Mouse (Mus musculus) ovary, postnatal 10 days (tissue): ENCODE measurements around the gene Stk17b.

ENCODE experiments used
- DNase-seq: peaks from one replicate; pipeline ENCODE4 v3.0.0; 2022; ENCODE audit warnings: low spot score

Gene Stk17b

DNA sequence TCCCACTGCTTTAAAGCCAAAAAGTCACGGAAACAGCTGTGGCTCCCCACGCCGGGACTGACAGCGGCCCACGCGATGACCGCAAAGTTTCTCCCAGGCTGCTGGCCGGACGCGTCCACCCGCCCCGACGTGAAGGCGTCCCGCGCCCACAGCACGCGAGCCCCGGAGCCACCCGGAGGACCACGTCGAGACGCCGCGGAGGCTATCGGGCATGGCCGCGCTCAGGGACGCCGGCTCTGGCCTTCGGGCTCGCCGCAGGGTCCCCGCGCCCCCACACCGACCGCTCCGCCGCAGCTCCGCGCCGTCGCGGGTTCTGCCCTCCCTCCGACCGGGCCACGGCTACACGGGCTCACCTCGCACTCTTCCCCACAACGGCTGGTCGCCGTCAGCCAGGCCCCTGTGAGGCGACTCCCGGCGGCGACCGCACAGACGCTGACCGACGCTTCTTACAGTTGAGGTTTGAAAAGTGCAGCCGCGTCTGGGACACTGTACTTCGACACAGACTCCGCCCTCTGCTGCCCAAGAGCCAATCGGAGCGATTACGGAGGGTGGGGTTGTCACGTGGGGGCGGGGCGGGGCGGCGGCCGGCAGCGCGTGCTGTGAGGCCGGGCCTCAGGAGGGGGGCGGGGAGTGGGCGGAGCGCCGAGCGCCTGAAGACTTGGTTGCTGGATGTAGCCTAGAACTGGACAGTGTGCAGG, at the start of gene Stk17b:
Gene Stk17b (minus strand): TSS at position 504 of the 698 bp plus-strand sequence.
- peak; percentile 62 for DNase-seq

DNA sequence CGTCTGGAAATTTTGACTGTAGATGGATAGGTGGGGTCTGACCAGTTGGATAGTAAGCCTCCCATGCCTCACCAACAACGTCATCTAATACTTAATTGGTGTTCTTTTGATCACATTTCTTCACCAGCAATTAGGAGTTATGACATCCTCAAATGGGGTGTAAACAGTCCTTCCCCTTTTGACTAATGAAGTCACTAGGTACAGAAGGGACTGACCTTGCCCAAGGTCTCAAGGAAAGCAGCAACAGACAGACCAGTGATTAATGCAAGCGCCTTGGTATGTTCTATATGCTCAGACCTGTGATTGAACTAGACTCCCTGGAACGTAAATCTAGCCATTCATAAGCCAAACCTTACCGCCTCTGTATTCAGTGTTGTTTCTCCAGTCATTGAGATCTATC, 45.3 kb upstream of the Stk17b start:
- DNase-seq = no peak

DNA sequence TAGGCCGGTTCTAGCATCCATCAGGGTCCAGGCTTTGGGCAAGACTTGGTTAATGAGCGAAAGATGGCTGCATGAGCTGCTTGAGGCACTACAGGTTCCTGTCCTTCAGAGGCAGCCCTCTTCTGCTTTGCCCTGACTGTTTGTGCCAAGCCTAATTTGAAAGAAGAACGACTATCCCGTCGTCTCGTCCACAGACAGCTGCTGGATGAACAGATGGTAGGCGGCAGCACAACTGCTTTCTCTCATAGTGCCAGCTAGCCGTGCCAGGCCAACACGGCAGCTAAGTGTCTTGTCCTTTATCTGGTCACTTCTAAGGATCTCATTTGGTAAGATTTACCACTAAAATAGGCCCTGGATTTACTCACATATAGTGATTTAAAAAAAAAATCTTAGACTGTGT, 44.1 kb upstream of the Stk17b start:
- no peak for DNase-seq

DNA sequence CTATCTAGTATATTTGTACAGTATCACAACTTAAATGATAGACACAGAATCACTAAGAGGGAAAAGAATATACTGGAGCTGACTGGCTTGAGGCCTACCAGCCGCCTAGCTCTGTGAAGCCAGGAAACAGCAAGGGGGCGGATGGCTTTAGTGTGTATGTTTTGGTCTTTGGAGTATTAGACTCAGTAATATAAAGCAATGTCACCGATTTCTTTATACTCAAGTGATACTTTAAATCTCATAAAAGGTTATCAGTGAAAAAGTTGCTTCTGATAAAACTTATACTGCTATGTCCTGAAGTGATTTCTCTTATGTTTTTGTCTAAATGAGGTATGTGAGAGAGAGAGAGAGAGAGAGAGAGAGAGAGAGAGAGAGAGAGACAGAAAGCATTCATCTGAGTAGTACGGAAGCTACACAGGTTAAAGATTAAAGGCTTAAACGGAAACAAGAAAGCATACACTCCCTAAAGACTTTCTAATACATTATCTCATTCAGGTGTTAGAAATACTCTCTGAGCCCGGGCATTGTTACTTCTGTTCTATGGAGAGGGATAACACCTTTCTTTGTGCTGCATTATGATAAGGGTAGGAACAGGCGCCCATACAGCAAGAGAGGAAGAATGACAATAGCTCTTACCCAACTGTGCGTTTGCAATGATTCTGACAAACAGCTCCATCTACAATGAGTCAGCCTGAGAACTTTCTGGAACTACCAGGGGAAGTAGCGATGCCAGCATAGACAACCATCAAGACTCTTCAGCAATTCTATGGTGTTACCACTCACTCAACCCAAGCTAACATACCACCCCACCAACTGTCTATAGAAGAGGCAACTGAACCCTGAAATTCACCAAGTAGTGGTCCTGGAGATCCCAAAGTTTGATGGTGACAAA, 39.7 kb upstream of the Stk17b start:
- DNase-seq = no peak

DNA sequence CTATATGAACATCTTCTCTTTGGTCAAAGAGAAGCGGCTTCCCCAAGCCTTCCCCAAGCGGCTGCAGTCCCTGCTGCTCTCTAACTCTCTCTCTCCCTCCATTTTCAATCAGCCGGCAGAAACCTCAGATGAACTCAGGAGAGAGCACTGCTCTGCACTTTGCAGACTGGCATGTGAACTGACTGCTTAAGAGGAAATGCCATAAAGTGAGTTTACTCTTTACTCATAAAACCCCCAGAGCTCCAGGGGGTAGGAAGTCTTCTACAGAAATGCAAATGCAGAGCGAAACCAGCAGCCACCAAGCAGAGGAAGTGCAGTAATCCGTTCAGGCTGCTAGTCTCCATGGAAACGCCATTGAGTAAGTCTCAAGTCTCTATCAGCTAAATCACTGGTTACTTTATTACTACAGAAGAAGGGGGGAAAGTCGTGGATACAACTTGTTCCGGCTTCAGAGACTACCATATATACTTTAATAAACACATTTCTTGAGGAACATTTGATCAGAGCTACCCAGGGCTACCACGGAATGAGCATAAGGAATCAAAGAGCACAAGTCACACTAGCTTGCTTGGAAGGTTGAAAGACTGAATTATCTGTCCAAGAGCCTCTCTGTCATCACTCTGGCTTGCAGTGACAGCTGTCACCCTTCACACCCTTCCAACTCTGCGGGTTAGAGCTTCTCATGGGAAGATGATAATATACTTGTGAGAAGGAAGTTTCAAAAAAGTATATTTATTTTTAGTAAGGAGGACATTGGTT, 38.8 kb upstream of the Stk17b start:
- DNase-seq = no peak

DNA sequence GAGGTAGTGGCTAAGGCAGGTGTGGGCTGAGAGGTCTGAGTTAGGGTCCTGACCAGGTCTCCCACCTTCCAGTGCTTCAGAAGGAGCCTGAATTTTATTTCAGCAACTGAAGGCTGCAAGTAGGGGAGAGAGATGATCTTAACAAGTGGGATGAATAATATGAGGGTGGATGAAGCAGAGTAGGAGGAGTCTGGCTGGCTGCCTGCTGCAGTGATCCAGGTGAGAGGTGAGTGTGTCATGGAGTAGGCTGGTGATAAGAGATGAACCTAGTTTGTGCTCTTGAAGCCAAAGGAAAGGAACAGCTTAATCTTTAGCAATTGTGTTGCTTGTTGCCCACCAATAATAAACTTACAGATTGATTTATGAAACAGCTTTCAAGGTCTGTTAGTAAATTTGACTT, 37.0 kb upstream of the Stk17b start:
- no peak for DNase-seq

DNA sequence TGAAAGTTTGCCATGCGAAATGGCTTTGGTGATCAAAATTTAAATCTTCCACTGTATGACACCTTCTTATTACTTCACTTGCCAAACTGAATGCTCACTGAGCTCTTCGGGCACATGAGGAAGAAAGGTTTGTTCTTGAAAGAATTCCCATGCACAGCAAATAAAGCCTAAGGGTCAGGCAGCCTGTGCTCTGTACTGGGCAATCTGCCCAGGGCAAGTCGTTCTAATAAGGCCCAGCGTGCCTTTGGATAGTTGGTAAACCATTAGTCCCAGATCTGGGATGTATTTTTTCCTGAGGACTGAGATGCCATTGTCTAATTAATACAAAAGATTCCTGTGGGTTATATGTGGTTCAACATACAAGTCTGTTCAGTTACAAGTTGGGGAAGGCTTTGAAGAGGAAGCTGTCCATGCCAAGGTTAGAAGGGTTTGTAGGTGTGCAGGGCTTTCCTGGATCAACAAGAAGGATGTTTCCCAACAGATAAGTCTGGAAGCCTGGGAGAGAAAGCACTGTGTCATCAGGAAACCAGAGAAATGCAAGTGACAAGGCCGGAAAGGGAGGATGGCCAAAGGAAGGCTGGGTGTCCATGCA, 35.1 kb upstream of the Stk17b start:
- DNase-seq = no peak

DNA sequence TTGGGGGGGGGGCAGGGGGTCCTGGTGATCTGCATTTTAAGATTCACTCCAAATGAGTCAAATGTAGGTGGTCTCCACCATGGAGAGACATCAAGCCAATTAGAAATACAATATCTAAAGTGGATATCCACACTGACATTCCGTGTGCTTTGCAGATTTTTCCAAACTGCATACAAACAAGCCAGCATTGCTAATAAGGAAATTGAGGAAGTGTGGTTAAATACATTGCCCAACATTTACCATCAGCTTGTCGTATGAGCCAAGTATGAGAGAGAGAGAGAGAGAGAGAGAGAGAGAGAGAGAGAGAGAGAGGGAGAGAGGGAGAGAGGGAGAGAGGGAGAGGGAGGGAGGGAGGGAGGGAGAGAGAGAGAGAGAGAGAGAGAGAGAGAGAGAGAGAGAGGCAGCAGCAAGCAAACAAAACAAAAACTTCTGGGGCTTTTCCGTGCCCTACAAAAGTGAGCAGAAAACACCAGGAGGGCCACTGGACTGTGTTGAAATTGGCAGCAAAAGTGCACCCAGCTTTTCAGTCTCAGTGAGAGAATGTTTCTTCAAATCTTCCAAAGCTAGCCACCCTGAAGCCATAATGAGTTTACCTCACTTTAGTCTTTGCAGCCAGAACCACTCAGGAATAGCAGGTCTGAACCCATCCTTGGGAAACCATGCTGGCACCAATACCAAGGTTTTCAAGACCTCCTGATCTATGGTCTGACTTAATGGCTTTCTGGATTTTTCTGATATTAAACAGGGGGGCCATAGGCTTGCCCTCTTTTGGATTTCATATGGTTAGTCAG, 33.2 kb upstream of the Stk17b start:
- DNase-seq = no peak

DNA sequence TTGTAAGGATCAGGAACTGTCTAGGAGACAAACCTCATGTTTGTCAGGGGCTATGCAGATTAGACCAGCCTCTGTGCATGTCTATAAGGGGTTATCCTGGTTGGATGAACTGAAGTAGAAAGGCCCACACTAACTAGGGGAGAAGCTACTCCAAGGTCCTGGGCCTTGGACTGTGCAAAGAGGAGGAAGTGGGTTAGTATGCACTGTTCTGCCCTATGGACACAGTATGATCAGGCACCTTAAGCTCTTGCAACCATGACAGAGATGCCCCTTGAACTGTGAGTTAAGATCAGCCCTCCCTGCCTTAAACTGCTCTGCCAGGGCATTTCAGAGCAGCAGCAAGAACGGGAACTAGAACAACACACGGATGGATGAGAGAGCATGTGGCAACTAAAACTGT, 31.3 kb upstream of the Stk17b start:
- no peak for DNase-seq

DNA sequence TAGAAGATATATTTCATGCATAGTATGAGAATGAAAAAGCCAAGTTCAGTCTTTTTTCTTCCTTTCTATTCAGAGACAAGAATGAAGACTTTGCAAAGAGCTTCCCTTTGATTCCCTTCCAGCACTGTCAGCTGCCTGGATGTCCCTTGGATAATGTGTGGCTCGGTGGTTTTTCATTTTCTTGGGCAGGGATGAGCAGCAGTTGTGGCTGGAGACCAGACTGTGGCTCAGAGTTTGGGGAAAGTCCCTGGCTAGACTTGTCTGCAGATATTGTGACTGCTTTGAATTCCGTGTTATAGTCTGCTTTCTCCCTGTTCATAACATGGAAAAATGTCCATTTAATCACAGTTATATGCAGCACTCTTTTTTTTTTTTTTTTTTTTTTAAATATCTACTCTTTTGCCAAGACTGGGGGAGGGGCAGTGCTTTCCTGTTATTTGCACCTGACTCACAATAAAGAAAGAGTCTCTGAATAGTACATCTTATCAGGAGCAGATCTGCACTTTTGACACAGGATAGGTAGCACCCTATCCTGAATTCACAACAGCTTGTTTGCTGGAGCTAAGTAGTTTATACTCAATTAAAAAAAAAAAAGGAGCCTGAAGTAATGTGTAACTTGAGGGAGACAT, 29.2 kb upstream of the Stk17b start:
- no peak for DNase-seq

DNA sequence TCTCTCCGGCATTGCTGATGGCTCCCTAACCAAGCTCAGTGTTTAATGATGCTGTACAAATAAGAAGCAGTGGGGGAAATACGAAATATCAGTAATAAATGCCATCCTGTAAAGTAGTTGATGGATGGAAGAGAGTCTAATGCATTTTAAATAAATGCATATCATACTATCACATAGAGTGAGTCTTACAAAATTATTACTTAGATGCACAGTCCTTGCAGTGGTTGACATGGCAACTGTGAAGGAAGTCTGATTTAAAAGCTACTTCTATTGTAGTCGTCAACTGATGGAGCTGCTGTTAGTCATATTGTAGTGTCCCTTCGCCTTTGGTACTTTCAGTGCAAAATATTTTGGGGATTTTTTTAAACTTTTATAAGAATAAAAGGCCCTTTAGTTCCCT, 26.9 kb upstream of the Stk17b start:
- DNase-seq = no peak

DNA sequence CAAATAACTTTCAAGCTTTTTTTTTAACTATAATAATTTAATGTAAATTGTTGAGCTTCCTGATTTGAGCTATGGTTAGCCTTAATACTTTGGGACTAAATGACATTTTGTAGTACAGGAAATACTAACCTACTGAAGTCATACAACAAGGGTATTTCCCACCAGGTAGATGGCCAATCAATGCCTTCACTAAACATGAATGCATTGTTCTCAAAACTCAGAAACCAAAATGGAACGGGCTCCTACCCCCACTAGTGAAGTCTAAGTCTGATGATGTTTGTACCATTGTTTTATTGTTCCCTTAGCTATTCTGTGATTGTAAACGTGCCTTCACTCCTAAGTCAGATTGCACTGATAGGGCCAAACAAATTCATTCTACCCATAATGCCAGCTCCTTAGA, 23.2 kb upstream of the Stk17b start:
- DNase-seq = no peak

DNA sequence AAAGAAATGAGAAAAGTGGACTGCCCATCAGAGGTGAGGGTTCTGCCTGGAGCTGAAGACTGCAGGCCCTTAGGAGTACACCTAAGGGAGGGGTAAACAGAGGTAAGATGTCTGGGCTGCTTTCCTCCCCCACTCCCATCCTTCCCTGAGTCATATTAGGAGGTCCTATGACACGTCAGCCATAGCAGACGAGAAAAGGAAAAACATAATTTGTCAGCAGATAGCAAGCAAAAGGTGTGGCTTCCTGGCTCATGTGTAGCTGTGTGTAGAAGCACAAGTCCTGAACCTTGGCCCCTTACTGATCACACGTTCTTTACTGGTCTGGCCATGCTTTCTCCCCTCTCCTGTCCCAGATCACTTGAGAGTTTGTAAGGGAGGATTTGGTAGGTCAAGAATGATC, 12.8 kb upstream of the Stk17b start:
- no peak for DNase-seq

DNA sequence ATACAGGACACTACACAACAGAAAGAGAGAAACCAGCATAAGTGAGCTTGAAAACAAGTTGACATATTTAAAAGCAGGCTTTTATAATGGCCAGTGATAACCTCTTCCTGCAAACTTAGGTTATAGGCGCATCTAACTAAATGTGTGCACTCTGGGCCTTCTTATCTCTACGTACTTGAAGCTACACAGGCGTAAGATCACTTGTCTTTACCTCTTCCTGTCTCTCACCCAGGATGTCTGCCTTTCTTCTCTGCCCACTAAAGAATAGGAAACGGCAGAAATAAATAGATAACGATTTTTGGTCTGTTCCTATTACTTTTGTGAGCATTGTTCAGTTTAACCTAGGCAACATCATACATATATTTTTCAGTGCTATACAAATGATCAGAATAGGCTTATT, 12.1 kb upstream of the Stk17b start:
- DNase-seq = no peak

DNA sequence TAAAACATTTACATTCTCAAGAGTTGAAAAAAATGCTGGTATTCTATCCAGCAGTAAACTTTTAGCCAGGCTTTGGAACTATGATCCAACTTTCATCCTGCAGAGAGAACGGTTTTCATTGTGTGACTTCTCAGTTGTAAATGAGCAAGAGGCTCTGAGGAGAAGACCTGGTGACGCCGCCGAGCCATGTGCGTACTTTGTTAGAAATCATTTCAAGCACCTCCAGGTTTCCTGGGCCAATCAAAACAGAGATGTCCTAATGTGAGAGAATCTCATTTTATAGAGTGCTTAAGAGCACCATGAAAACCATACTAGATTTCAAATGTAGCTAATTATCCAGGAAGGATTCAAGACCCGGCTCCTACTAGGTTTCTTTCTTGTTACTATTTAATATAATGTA, 11.2 kb upstream of the Stk17b start:
- DNase-seq = no peak

DNA sequence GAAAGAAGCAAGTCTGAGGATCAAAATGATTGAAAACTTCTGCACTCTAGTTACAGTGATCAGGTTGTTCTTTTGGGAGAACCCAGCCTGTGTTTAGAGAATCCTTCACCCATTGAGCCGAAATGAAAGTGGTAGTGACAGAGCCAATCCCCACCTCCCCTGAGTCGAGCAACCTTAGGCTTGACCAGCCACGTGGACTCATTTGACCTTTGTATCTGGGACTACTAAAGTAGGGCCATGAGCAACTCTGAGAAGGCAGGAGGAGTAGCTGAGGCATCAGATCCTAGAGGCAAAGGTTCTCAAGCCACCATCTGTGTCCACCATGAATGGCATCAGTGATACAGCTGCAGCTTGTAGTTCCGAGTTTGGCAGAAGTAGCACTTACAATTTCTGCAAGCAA, 10.6 kb upstream of the Stk17b start:
- DNase-seq = no peak

DNA sequence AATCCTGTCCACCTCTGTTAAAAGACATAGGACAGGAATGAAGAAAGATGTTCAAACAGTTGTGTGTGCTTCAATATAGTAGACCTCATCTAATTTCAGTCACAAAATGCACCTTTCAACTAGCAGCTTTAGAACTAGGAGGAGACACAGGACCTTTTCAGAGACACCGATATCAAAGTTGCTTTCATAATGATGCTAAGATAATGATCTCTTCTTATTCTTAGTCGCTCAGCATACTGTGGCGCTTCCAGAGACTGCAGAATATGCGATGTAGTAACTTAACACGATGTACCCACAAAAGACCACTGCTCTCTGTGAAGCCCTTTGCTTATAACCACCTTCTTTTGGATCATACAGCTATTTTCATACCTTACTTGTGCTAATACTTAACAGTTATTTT, 10.1 kb upstream of the Stk17b start:
- no peak for DNase-seq

DNA sequence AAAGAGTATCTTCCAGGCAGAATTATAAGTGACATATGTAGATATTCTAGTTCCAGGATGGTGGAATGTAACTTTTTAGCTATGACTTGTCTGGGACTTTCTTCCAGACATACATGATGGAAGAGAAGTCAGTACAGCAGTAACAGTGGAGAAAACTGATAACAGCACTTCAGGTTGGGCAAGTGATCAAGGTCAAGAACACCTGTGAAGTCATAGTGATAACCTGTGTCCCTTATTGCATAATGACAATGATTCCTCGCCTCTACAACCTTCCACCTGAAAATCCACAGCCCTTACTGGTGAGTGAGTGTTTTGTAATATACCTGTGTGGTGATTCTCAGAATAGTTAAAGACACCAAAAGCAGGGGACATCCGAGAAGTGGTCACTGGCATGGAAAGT, 9.3 kb upstream of the Stk17b start:
- DNase-seq = no peak

DNA sequence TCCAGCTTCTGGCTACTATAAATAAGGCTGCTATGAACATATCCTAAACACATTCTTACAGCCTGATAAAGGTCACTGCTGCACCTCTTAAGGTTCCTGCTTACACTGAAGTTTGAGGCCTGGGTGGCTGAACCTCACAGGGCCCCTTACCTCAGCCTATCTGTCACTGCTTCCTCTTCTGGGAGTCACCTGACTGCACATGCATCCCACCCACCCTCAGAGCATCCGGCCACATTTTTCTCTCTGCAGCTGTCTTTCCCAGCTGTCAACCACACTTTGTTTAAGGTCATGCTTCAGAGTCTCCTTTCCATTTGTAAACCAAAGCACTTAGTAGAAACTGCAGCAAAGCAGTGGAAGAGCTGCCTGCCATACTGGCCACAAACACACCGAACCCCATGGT, 6.3 kb upstream of the Stk17b start:
- no peak for DNase-seq

DNA sequence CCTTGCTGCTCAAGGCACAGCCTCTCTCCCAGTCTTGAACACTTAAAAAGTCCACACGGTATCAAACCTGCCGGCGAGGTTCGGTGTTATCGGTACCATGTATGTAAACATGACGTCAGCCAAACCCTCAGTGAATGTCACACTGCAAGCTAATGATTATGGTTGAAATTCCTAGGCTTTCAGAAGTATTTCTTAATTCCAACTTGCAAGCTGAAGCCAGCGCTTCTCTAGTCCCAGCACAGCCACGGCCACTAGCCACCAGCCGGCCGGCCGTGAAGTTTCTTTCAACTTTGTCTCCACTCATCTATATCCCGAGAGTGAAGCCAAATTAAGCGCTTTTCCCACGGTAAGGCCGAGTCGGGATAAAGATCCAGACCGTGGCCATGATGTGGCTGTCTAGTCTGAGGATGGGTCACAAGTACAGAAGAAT, 718 bp downstream of the Stk17b start:
- DNase-seq = peak; percentile 9

DNA sequence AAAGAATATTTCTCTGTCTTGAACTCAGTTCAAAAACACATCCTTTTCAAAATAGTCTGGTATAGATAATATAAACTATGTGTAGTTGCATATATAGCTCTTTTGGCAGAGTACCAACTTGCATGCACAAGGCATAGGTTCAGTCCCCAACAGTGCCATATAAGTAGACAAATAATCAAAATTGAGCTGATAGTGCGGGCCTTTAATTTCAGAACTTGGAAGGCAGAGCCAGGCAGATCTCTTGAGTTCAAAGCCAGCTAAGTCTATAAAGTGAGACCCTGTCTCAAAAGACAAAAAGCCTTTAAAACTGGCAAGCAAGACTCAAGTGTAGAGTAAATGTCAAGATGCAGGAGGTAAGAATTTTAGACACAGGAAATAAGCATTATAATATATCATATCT, 2.1 kb downstream of the Stk17b start:
- DNase-seq = no peak
